Mouse (Mus musculus) lung, adult 2 months (tissue): ENCODE data around the gene Coro6. TPM values are rescaled to one million over a fixed set of nuclear protein-coding genes. Genes with fewer than 3 reads are reported as not detected.

ENCODE experiments used
- DNase-seq: peaks from one replicate; pipeline ENCODE4 v3.0.0; 2022
- H3K4me1 ChIP-seq: fragments of 200-500 bp; 2 replicates; pipeline ENCODE4 v1.6.1; 2011; ENCODE audit warnings: low read length; ENCODE audit not compliant: control insufficient read depth, insufficient read depth
- H3K4me3 ChIP-seq: fragments of 200-500 bp; replicated peaks from 2 replicates; pipeline ENCODE3; 2011; ENCODE audit warnings: low read depth, mild to moderate bottlenecking, control low read depth, low read length; ENCODE audit errors: extremely low read depth
- CTCF ChIP-seq: fragments of 200-500 bp; IDR thresholded peaks from 2 replicates; pipeline ENCODE4 v1.5.1; 2011; ENCODE audit warnings: mild to moderate bottlenecking, low read length, control low read depth; ENCODE audit not compliant: insufficient read depth
- POLR2A ChIP-seq: fragments of 200-500 bp; IDR thresholded peaks from 2 replicates; pipeline ENCODE4 v1.6.1; 2011; ENCODE audit warnings: low read depth, mild to moderate bottlenecking, control low read depth, low read length, borderline replicate concordance; ENCODE audit errors: extremely low read depth
- WGBS: fragments of 180-500 bp; shearing (Covaris S2); methylation state at CpG from one replicate; pipeline ENCODE4 v1.1.7; 2018; 5-methylcytosine and 5-hydroxymethylcytosine counted together
- polyA plus RNA-seq: library from polyadenylated mRNA; depleted of rRNA; stranded (reverse); fragments of >200 nt; gene quantifications from 2 replicates; pipeline ENCODE4 v1.2.3, GENCODE M21; 2012

The Coro6 gene
- polyA plus RNA-seq, 1 experiment, result 34.3 TPM

DNA sequence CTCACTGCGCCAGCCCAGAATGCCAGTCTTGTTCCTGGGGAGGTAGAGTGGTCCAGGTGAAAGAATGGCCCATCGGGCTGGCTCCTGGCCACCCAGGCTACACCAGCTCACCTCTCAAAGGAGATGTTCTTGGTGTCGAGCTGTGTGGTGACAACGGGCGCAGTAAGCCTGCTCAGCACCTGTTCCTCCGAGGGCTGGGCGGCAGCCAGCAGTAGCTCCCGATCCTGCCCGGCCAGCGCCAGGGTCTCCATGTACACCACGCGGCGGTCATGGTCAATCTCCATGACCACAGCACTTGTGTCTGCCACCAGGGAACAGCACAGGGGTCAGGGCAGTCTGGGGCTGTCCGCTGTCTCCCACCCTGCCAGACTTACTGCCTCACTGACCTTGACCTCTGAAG is 14.0 kb downstream of the Coro6 start:
- WGBS, result 95% methylated on average over 14 of the region's 14 CpGs
- TF ChIP-seq POLR2A (no peak), CTCF (no peak)
- no peak for DNase-seq
- Histone ChIP-seq H3K4me1 (no peaks in the 10 kb centered on the region), H3K4me3 (no peak overlapping the region)

DNA sequence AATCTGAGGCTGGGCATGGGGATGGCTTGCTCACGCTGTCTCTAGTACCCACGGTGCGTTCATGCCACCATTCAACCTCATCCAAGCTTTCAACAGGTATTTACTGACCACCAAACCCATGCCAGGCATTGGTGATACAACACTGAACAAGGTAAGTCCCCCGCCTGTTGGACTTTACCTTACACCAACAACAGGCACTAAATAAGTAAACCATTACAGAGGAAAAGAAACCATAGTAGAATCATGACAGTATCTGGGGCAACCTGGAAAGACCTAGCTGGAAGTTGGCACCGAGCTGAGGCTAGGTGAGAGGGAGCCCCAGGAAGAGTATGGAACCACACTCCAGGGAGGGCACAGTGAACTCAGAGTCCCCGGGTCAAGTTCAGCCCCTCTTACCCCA is 14.7 kb downstream of the Coro6 start:
- no peak for DNase-seq
- Histone ChIP-seq H3K4me3 (no peak overlapping the region), H3K4me1 (no peaks in the 10 kb centered on the region)
- TF ChIP-seq POLR2A (no peak), CTCF (no peak)
- 93% methylated on average over 6 of the region's 6 CpGs for WGBS

- 53% methylated on average over 3 of the region's 3 CpGs for WGBS
- no peak for DNase-seq
- TF ChIP-seq CTCF (no peak), POLR2A (no peak)
Measured at GRCm38 (mm10) chr11:77483043-77483442, 20.8 kb downstream of the Coro6 start.

DNA sequence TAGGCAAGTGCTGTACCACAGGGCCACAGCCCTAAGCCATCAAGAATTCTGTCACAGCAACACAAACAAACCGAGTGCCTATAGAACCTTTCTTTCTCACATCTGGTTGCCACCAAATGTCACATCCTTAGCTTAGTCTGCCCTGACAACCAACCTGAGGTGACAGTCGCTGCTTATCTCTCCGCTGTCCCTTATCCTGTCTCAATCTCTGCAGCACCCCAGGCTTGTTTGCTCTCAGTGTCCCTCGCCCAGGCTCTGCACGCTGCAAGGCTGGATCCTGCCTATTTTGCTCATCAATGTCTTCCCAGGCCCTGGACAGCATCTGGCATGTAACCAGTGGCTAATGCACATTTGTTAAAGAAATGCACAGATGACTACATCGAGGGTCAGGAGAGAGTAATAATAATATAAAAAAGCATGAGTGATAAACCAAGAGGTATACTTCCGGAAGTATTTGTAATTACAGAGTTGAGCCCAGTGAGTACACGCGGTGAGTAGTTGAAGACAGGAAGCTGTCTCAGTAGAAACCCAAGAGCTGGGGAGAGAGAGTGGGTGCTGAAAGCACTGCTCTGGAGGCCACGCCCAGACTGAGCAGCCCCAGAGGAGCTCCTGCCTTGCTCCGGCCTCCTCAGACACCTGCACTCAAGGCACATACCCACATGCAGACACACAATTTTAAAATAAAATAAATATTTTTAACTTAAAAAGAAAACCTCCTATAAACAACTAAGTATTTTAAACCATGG is 21.5 kb downstream of the Coro6 start:
- no peak for DNase-seq
- Histone ChIP-seq H3K4me3 (no peak overlapping the region), H3K4me1 (peaks cover under 1% of the 10 kb centered on the region; the same call in 1 of the 2 replicates)
- TF ChIP-seq CTCF, result no peak
- TF ChIP-seq POLR2A, result no peak
- 41% methylated on average over 11 of the region's 11 CpGs for WGBS

More at GRCm38 (mm10) chr11:77483043-77483442, 20.8 kb downstream of the Coro6 start:
- H3K4me3 ChIP-seq, result no peak overlapping the region
- H3K4me1 ChIP-seq, result no peaks in the 10 kb centered on the region

DNA sequence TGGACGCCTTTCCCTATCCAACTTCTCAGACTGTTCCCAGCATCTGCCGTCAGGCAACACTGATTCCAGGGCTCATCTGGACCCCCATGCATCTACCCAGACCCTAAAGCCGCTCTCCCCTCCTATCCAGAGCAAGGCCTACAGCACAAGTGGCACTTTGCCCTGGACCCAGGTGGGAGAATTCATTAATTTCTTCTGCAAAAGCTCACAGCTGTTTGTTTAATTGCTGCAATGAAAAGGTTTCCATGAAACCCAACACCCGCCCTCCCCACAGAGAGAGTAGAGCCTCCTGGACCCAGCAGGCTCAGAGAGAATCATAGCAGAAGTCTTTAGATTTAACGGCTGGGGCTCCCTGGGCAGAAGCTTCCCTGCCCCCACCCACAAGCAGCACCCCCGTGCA is 23.0 kb downstream of the Coro6 start:
- no peak overlapping the region for H3K4me3 ChIP-seq
- no peak for DNase-seq
- peaks cover 7% of the 10 kb centered on the region; the same call in 1 of the 2 replicates for H3K4me1 ChIP-seq
- WGBS, result 80% methylated on average over 6 of the region's 6 CpGs
- TF ChIP-seq CTCF (no peak), POLR2A (no peak)

DNA sequence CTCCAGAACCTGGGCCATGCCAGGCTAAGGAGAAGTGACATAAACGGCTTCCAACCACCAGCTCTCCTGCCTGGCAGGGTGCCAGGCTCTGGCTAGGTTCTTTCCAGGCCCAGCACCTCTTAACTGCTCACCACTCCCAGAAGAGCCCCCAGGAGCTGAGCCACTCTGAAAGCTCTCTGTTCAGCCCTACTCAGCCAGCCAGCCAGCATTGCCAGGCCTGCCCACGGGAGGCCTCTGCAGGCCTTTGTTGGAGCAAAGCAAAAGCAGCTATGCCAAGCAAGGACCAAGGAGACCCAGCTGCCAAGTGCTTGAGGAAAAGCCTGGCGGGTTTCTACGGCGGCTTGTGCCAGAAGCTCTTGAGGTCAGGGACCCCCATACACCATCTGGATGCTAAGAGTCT is 24.6 kb downstream of the Coro6 start:
- TF ChIP-seq CTCF (no peak), POLR2A (no peak)
- 64% methylated on average over 5 of the region's 5 CpGs for WGBS
- Histone ChIP-seq H3K4me3 (no peak overlapping the region), H3K4me1 (peaks cover 16% of the 10 kb centered on the region)
- no peak for DNase-seq

DNA sequence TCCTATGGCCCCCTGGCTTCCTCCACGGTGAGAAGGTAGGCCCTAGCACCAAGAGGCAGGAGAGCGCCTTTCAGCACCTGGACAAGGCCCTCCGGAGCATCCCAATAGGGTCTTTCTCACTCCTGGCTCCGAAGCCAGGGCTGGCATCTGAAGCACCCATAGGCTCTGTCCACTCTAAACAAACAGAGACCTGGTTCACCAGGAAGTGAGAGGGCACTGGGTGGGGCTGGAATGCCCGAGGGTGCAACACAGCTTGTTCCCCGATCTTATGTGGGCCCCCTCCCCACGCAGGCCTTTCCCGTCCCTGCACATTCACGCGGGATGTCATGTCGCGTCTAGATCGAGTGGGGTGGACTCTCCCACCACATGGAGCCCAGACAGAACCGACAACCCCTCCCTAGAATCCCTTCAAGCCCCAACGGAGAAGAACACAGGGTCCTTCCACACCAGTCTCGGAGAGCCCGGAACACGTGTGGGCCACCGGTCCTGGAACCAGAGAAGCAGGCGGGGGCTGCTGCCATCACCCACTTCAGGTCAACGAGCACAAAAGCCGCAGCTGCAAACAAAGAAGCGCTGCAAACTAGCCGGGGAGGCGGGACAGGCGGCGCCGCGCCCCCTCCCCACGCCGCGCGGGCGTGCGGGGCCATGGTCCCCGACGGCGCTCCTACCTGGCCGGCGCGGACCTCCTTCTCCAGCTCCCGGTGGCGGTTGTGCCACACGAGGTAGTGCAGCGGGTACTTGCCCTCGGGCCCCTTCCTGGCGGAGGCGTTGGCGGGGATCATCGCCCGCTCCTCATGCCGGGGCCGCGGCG is 26.8 kb downstream of the Coro6 start:
- Histone ChIP-seq H3K4me1 (peaks cover 26% of the 10 kb centered on the region), H3K4me3 (peak overlapping the region; percentile 54)
- no peak for DNase-seq
- WGBS, result 6% methylated on average over 55 of the region's 55 CpGs
- TF ChIP-seq POLR2A (no peak), CTCF (no peak)

GRCm38 (mm10) chr11:77489591-77490235 is 27.5 kb downstream of the Coro6 start, which contains the start of gene Ankrd13b:
Ankrd13b (minus strand) TSS chr11:77489678.
- peak; percentile 64 for DNase-seq
- TF ChIP-seq POLR2A (no peak), CTCF (no peak)

GRCm38 (mm10) chr11:77490451-77490850 is 28.2 kb downstream of the Coro6 start:
- no peak for DNase-seq
- Histone ChIP-seq H3K4me1 (peaks cover 32% of the 10 kb centered on the region), H3K4me3 (no peak overlapping the region)
- TF ChIP-seq POLR2A, result no peak
- TF ChIP-seq CTCF, result no peak
- WGBS, result 75% methylated on average over 6 of the region's 6 CpGs

More at GRCm38 (mm10) chr11:77489591-77490235, 27.5 kb downstream of the Coro6 start, which contains the start of gene Ankrd13b:
- 5% methylated on average over 61 of the region's 87 CpGs for WGBS
- Histone ChIP-seq H3K4me1 (peaks cover 30% of the 10 kb centered on the region), H3K4me3 (peak within 1 kb of the TSS; percentile 79)
